In the genomic region with DNA sequence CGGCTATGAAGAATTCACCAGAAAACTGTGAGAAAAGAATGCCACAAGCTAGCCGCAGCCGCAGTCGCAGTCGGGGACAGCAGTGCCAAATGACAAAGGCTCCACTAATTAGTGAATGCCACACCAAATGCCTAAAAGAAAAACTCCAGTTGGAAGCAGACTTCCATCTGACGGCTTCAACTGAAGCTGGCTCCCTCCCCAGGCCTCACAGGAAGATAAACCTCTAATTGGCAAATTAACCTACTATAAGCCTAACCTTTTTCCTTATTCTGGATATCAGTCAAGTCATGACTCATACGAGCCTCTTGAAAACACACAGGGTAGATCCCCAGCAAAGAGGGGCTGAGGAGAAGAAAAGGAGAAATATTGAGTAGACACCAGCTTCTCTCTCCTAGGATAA, we compare ENCODE assay signal across 10 mouse cellular contexts. TPM values are rescaled to one million over a fixed set of nuclear protein-coding genes. Genes with fewer than 3 reads are reported as not detected.
DNase-seq lines count a peak whose midpoint lies in the region; ATAC-seq lines count a peak whose summit lies in the region.
"Had no signal": no experiment of that assay in that cellular context is flagged by ENCODE, and none has a peak within 500 bp of the region (broad histone marks: within the 10 kb centered on the region; RNA-seq: fewer than 3 reads in every experiment).

No protein-coding gene starts in this region.

- 0 out of 2 replicates have a peak, but pooled peaks cover 1% of the 10 kb centered on the region for H3K36me3 ChIP-seq in lung, embryonic 16.5 days (ENCODE audit: control insufficient read depth, insufficient read depth, low read length)
- H3K36me3 ChIP-seq in kidney, embryonic 15.5 days, result peaks cover 5% of the 10 kb centered on the region; the same call in 1 of the 2 replicates
- H3K36me3 ChIP-seq: midbrain, embryonic 15.5 days had no signal

- peaks cover 5% of the 10 kb centered on the region for H3K4me1 ChIP-seq in lung, embryonic 16.5 days (replicated peaks; ENCODE audit: control insufficient read depth, insufficient read depth, low read length)
- H3K4me1 ChIP-seq in kidney, embryonic 15.5 days, result peaks cover 19% of the 10 kb centered on the region

- DNase-seq in cerebellum, postnatal 25 days, result peak; percentile 13 to 49
- DNase-seq in cerebellum, adult 11-12 months, result no peak
- DNase-seq in lung, postnatal 4 days, result no peak
- peak; percentile 28 for DNase-seq in heart, adult 8-10 months (ENCODE audit: low spot score)
- peak; percentile 63 for DNase-seq in retina, embryonic 14.5 days (ENCODE audit: low spot score)
- no peak for DNase-seq in kidney, postnatal 10 days
- DNase-seq: kidney, postnatal 36 days had no signal

- H3K27me3 ChIP-seq in lung, embryonic 16.5 days (ENCODE audit: control insufficient read depth, insufficient read depth, low read depth, low read length), result no peaks in the 10 kb centered on the region
- no peaks in the 10 kb centered on the region for H3K27me3 ChIP-seq in kidney, embryonic 15.5 days
- H3K27me3 ChIP-seq: midbrain, embryonic 15.5 days had no signal

- no peak overlapping the region for H3K4me2 ChIP-seq in lung, embryonic 16.5 days (ENCODE audit: low read depth, low read length)
- H3K4me2 ChIP-seq in kidney, embryonic 15.5 days, result no peak overlapping the region
- H3K4me2 ChIP-seq: midbrain, embryonic 15.5 days had no signal

- H3K9me3 ChIP-seq in lung, embryonic 16.5 days (ENCODE audit: control insufficient read depth, low read length), result no peaks in the 10 kb centered on the region
- H3K9me3 ChIP-seq in kidney, embryonic 15.5 days (replicated peaks), result no peaks in the 10 kb centered on the region
- H3K9me3 ChIP-seq: midbrain, embryonic 15.5 days had no signal

- H3K27ac ChIP-seq in lung, embryonic 16.5 days (ENCODE audit: low read length), result 0 out of 2 replicates have a peak overlapping the region, but pooled peaks have one; percentile 16
- H3K27ac ChIP-seq in kidney, embryonic 15.5 days, result no peak overlapping the region

- WGBS in lung, embryonic 16.5 days, result 51% methylated on average over 7 of the region's 7 CpGs
- 69% methylated on average over 7 of the region's 7 CpGs for WGBS in kidney, embryonic 15.5 days

- H3K4me3 ChIP-seq in lung, embryonic 16.5 days (ENCODE audit: low read length), result no peak overlapping the region
- H3K4me3 ChIP-seq in kidney, embryonic 15.5 days (replicated peaks), result no peak overlapping the region
- H3K4me3 ChIP-seq: midbrain, embryonic 15.5 days had no signal

- no peak overlapping the region for H3K9ac ChIP-seq in lung, embryonic 16.5 days (ENCODE audit: low read length)
- H3K9ac ChIP-seq in kidney, embryonic 15.5 days, result no peak overlapping the region
- H3K9ac ChIP-seq: midbrain, embryonic 15.5 days had no signal

- ATAC-seq in lung, embryonic 16.5 days (ENCODE audit: low read depth), result no peak
- no peak for ATAC-seq in kidney, embryonic 15.5 days (replicated peaks; ENCODE audit: low FRiP score)
- ATAC-seq: midbrain, embryonic 15.5 days had no signal

RNA-seq across cellular contexts. Expression of a gene that starts 44.9 kb away (rescaled TPM):
- polyA plus RNA-seq in lung, embryonic 16.5 days (2015; fragmentation: Nextera tagmentation; extraction: Ambion mirVana), result 43.7 and 44.4 TPM in 2 replicates
- total RNA-seq in heart, adult 8-10 months (2022), result 1 to 10 TPM; 5.8 to 8.2 (median 7.0) TPM
- polyA plus RNA-seq in kidney, embryonic 15.5 days (2015; fragmentation: Nextera tagmentation; extraction: Ambion mirVana), result 30.5 and 40.9 TPM in 2 replicates

Comparison
In these comparisons a context has a peak if more than half of its experiments do, and no peak if none do; other contexts are left out.
1. DNase-seq: peak in cerebellum, postnatal 25 days (2 of 2), heart, adult 8-10 months (single experiment) and retina, embryonic 14.5 days (single experiment); none in cerebellum, adult 11-12 months (single experiment), lung, postnatal 4 days (0 of 2) and kidney, postnatal 10 days (single experiment).